Mouse (Mus musculus) neutrophil, adult 5-6 weeks (primary cell): Measurements from ENCODE around the gene Ldlrad1. TPM values are rescaled to one million over a fixed set of nuclear protein-coding genes. Genes with fewer than 3 reads are reported as not detected.

Source experiments
- ATAC-seq: fragments of 151-379, 151-347 bp; 2 replicates; pipeline ENCODE4 v1.8.0; 2017; ENCODE audit warnings: mild to moderate bottlenecking, moderate TSS enrichment; ENCODE audit not compliant: insufficient number of reproducible peaks, poor library complexity, low FRiP score, severe bottlenecking; ENCODE audit errors: extremely low read depth
- total RNA-seq: library from RNA; stranded (forward); fragments of 200-1000 nt; gene quantifications from 2 replicates; pipeline ENCODE4 v1.2.3, GENCODE M21; 2017

Ldlrad1 gene
- total RNA-seq, 1 experiment from 2014 or later, result 0.70 TPM

DNA sequence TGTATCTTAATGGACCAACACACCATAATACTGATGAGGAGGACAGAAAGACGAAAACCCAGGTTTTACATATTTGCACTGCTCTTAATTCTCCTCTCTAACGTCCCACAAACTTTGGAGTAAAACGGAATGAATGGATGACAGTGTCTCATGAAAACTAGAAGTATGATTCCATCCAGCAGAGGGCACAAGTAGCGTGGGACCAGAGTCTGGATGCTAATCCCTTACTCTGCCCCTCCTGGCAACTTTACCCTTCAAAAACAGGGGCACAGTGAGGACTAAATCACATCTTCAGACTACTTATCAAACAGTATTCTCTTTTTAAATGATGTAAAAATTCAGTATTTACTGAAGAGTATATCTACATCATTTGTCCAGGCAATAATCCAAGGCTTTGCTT is 41.5 kb downstream of the Ldlrad1 start:
- peak; percentile 18; the same call in 1 of the 2 replicates for ATAC-seq

DNA sequence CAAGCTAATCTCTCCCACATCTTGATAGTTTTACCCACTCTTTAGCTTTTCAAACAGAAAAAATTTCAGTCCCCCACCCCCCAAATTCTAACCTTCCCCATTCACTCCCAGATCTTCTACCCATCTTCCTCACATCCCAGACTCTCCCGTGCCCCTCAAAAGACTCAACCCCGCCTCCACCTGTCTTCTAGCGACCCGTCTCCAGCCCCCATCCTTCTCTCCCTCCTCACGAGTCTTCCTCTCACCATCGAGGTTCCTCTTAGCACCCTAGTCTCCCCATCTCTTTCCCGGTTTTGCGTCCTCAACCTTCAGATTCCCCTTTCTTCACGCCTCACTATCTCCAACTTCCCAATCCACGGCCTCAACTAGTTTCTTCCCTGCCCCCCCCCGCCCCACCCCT is 43.5 kb downstream of the Ldlrad1 start:
- no peak for ATAC-seq

DNA sequence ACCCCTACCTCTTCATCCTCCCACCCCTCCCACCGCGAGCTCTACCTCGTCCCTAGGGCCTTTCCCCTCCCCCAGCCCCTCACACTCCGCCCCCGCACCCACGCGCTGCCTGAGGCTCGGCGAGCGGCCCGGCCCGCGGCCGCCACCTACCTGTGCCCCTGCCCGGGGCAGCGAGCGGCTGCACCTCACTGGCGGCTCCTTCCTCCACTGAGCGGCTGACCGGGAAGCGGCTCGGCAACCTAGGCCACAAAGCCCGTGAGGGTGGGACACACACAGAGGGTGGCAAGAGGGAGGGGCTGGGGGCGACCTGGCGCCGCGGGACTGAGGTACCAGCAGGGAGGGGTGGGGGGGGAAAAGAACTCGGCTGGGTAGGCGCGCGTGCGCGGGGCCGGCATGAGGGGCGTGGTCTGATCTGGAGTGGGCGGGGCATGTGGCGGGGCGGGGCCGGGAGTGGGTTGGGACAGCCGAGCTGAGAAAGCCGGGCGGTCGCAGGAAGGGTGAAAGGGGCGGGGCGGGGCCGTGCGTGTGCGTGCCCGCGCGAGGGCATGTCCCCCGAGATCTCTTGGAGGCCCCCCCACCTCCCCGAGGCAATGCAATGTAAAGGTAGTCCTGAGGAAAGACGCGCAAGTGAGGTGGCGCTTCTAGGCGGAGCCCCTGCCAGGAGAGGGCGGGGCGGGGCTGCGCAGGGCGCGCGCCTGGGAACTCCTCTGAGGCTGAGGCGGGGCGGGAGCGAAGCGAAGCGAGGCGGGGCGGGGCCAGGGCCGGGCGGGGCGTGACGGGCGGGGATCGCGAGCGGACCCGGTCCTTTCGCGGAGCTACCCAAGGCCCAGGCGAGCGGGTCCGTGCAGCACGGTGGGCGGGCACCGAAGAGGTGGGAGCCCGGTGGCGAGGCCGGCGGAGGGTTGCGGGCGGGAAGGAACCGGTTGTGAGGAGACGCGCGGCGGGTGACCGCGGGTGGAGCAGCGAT is 44.4 kb downstream of the Ldlrad1 start, which contains the start of the genes Lrrc42 and Hspb11:
Gene Lrrc42 (minus strand): TSS at position 408 of the 967 bp plus-strand sequence.
Gene Hspb11 (plus strand): TSS at position 469 of the 967 bp plus-strand sequence.
- ATAC-seq, result peak; percentile 86

DNA sequence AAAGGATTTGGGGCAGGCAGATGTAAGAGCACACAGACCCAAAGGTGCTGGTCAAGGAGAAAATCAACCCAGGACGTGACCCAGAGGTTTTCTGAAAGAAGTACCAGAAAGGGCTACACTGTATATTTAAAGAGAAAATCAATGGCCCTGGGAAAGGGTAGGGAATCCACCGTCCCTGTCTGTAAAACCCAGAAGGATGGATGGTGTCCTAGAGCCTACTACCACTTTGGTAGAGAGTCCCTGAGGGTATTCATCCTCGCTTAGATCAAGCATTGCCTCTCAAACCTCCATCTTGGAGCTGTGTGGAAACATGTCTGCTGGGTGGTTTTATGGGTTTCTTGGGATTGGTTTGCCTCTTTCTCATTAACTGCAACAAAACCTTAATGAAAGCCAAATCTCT is 45.4 kb downstream of the Ldlrad1 start:
- no peak for ATAC-seq

DNA sequence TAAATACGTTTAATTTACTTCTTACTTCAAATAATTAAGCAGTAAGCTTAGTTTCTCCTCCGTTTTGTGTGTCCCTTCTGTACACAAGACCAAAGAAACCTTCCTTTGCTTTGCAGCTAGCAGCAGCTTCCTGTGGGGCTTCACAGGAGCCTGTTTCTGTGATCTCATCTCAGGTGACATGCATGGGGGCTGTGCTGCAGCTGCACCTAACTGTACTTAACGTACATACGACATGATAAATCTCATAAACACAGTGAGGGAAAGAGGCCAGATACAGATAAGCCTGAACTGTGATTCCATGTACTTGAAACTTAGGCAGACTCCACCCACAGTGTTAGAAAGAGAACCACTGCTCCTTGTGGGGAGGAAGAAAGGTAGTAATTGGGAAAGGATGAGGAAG is 51.0 kb downstream of the Ldlrad1 start:
- ATAC-seq, result no peak

Other genes with a start within 250 kb of the Ldlrad1 start
- gene Mrpl37, start 142.3 kb upstream of the Ldlrad1 start, total RNA-seq, result 26.4 and 31.7 TPM in 2 replicates
- gene Cyb5rl, start 142.2 kb upstream of the Ldlrad1 start, total RNA-seq, result 6.0 and 13.0 TPM in 2 replicates
- gene Cdcp2, start 112.3 kb upstream of the Ldlrad1 start, total RNA-seq, result not detected in 2 replicates
- gene Tmem59, start 30.8 kb upstream of the Ldlrad1 start, total RNA-seq, result 202 and 210 TPM in 2 replicates
- 22.0 and 23.8 TPM in 2 replicates for gene Tceanc2, start 30.1 kb upstream of the Ldlrad1 start, total RNA-seq
- 6.1 and 7.9 TPM in 2 replicates for gene Lrrc42, start 44.4 kb downstream of the Ldlrad1 start, total RNA-seq
- 5.5 and 11.1 TPM in 2 replicates for gene Hspb11, start 44.4 kb downstream of the Ldlrad1 start, total RNA-seq
- gene Dio1, start 98.0 kb downstream of the Ldlrad1 start, total RNA-seq, result not detected in 2 replicates
- 49.5 and 59.7 TPM in 2 replicates for gene Yipf1, start 105.2 kb downstream of the Ldlrad1 start, total RNA-seq
- gene Ndc1, start 158.6 kb downstream of the Ldlrad1 start, total RNA-seq, result 4.8 and 6.1 TPM in 2 replicates
- gene Glis1, start 225.4 kb downstream of the Ldlrad1 start, total RNA-seq, result not detected in 2 replicates